Mouse (Mus musculus) erythroblast, embryonic 14.5 days (primary cell): ENCODE data around the gene Dnmt3c.

Experiments
- GATA1 ChIP-seq: IDR thresholded peaks from 2 replicates; pipeline ENCODE4 v1.6.1; 2012; ENCODE audit warnings: low read length, inconsistent platforms, mixed read lengths
- TAL1 ChIP-seq: IDR thresholded peaks from 3 replicates; pipeline ENCODE4 v1.6.1; 2012; ENCODE audit warnings: low read length, inconsistent platforms, mixed read lengths

DNA sequence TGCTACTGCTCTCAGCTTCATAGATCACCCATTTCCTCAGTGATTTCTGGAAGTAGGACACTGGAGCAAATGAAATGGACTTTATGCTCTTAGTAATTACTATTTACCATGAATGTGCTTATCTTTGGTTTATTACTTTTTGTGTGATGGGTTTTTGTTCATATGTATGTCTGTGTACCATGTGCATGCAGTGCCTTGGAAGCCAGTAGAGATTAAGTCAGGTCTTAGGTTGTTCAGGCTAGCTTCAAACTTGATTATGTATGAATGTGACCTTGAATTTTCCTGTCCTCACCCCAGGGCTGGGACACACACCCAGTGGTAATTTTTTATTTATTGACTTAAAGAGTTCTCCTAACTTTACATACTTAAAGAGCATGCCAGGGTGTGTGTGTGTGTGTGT is 51.5 kb downstream of the Dnmt3c start:
- TF ChIP-seq TAL1 (no peak), GATA1 (no peak)
